In genomic region chr6:118066199-118067081, GRCm38 (mm10) we compare ENCODE assay signal across 8 mouse cellular contexts. TPM values are rescaled to one million over a fixed set of nuclear protein-coding genes. Genes with fewer than 3 reads are reported as not detected.
DNase-seq lines count a peak whose midpoint lies in the region; ATAC-seq and TF ChIP-seq lines count a peak whose summit lies in the region.

No protein-coding gene starts in this region.

- 0 out of 2 replicates have a peak, but pooled peaks have one; percentile 30 for TF ChIP-seq POLR2A in cerebellum, adult 2 months (IDR thresholded peaks at IDR 0.05; ENCODE audit: borderline replicate concordance, insufficient read depth, low read length)
- no peak for TF ChIP-seq POLR2A in thymus, adult 2 months (IDR thresholded peaks at IDR 0.05; ENCODE audit: control insufficient read depth, extremely low read depth, insufficient read depth, low read length, poor library complexity)

- H3K27me3 ChIP-seq in cerebellum, adult 2 months (ENCODE audit: control insufficient read depth, insufficient read depth, low read length): no peaks in the 10 kb centered on the region
- peaks cover 20% of the 10 kb centered on the region for H3K27me3 ChIP-seq in intestine, embryonic 15.5 days (replicated peaks)
- H3K27me3 ChIP-seq in liver, embryonic 12.5 days (replicated peaks): peaks cover 48% of the 10 kb centered on the region
- peaks cover 2% of the 10 kb centered on the region; the same call in 1 of the 2 replicates for H3K27me3 ChIP-seq in thymus, adult 2 months (ENCODE audit: control insufficient read depth, insufficient read depth, low read length)

- peak; percentile 45 for ATAC-seq in frontal cortex, adult (ENCODE audit: low TSS enrichment)
- peak; percentile 89 for ATAC-seq in intestine, embryonic 15.5 days
- 0 out of 2 replicates have a peak, but pooled peaks have one; percentile 21 for ATAC-seq in liver, embryonic 12.5 days
- ATAC-seq in monocyte, adult 5-6 weeks (replicated peaks; ENCODE audit: insufficient number of reproducible peaks, low FRiP score, low TSS enrichment, poor library complexity, severe bottlenecking): peak; percentile 40; the same call in 1 of the 2 replicates

- peak overlapping the region; percentile 72 for H3K4me3 ChIP-seq in cerebellum, adult 2 months (replicated peaks; ENCODE audit: insufficient read depth, low read depth, low read length)
- H3K4me3 ChIP-seq in intestine, embryonic 15.5 days (replicated peaks): peak overlapping the region; percentile 44
- H3K4me3 ChIP-seq in liver, embryonic 12.5 days: peak overlapping the region; percentile 49
- peak overlapping the region; percentile 44 for H3K4me3 ChIP-seq in thymus, adult 2 months (ENCODE audit: control insufficient read depth, insufficient read depth, low read length)

- H3K27ac ChIP-seq in cerebellum, adult 2 months (ENCODE audit: insufficient read depth, low read length): peak overlapping the region; percentile 82
- no peak overlapping the region for H3K27ac ChIP-seq in intestine, embryonic 15.5 days
- no peak overlapping the region for H3K27ac ChIP-seq in liver, embryonic 12.5 days
- peak overlapping the region; percentile 65; the same call in 1 of the 2 replicates for H3K27ac ChIP-seq in thymus, adult 2 months (ENCODE audit: control insufficient read depth, insufficient read depth, low read length)

- peak overlapping the region; percentile 44 for H3K9ac ChIP-seq in intestine, embryonic 15.5 days
- no peak overlapping the region for H3K9ac ChIP-seq in liver, embryonic 12.5 days

- WGBS in cerebellum, adult 2 months: 1% methylated on average over 40 of the region's 40 CpGs
- WGBS in intestine, embryonic 15.5 days: under 1% methylated on average over 40 of the region's 40 CpGs
- WGBS in liver, embryonic 12.5 days (ENCODE audit: insufficient replicate concordance): 3% methylated on average over 40 of the region's 40 CpGs
- WGBS in thymus, adult 2 months: 2% methylated on average over 40 of the region's 40 CpGs

- H3K4me2 ChIP-seq in intestine, embryonic 15.5 days (replicated peaks): peak overlapping the region; percentile 98
- peak overlapping the region; percentile 71 for H3K4me2 ChIP-seq in liver, embryonic 12.5 days

- no peaks in the 10 kb centered on the region for H3K36me3 ChIP-seq in intestine, embryonic 15.5 days
- H3K36me3 ChIP-seq in liver, embryonic 12.5 days: no peaks in the 10 kb centered on the region
- no peaks in the 10 kb centered on the region for H3K36me3 ChIP-seq in thymus, adult 2 months (ENCODE audit: control insufficient read depth, insufficient read depth, low read length)

- peak; percentile 48 for DNase-seq in ovary, postnatal 36 days (ENCODE audit: low spot score)
- DNase-seq in ovary, postnatal 14 days (ENCODE audit: low spot score): no peak
- DNase-seq in cerebellum, adult 2 months: peak; percentile 69 to 80
- DNase-seq in thymus, adult 2 months: peak; percentile 36

- TF ChIP-seq CTCF in cerebellum, adult 2 months (IDR thresholded peaks at IDR 0.05; ENCODE audit: borderline replicate concordance, insufficient read depth, low read depth, low read length): no peak
- no peak for TF ChIP-seq CTCF in thymus, adult 2 months (IDR thresholded peaks at IDR 0.05; ENCODE audit: borderline replicate concordance, control insufficient read depth, extremely low read depth, insufficient read depth, low read length, poor library complexity)

- peaks cover 28% of the 10 kb centered on the region for H3K4me1 ChIP-seq in cerebellum, adult 2 months (ENCODE audit: control insufficient read depth, insufficient read depth, low read length)
- peaks cover 22% of the 10 kb centered on the region; the same call in 1 of the 2 replicates for H3K4me1 ChIP-seq in intestine, embryonic 15.5 days (replicated peaks)
- H3K4me1 ChIP-seq in liver, embryonic 12.5 days: peaks cover 12% of the 10 kb centered on the region
- H3K4me1 ChIP-seq in thymus, adult 2 months (replicated peaks; ENCODE audit: control insufficient read depth, insufficient read depth, low read length): peaks cover 9% of the 10 kb centered on the region; the same call in 1 of the 2 replicates

- no peaks in the 10 kb centered on the region for H3K9me3 ChIP-seq in intestine, embryonic 15.5 days
- H3K9me3 ChIP-seq in liver, embryonic 12.5 days (replicated peaks): no peaks in the 10 kb centered on the region

RNA-seq across cellular contexts. Expression of gene Rasgef1a, which starts 55.2 kb away (rescaled TPM):
- 59.8 and 66.0 TPM in 2 replicates for polyA plus RNA-seq in cerebellum, adult 2 months (2012; rRNA removed)
- 0.13 and 0.33 TPM in 2 replicates for polyA plus RNA-seq in intestine, embryonic 15.5 days (2015; fragmentation: Nextera tagmentation; extraction: Ambion mirVana)
- 0.07 TPM in 1 of 2 replicates, not detected in the other for polyA plus RNA-seq in liver, embryonic 12.5 days (2016; fragmentation: Nextera tagmentation; extraction: Ambion mirVana)
- 1.0 to 4.4 TPM (median 1.7 TPM) in 3 replicates for total RNA-seq in monocyte, adult 5-6 weeks (2017)
- 1.0 and 1.1 TPM in 2 replicates for polyA plus RNA-seq in thymus, adult 2 months (2012; rRNA removed)

Comparison
In these comparisons a context has a peak if more than half of its experiments do, and no peak if none do; other contexts are left out.
1. H3K27ac ChIP-seq: peak in cerebellum, adult 2 months (single experiment) and thymus, adult 2 months (single experiment); none in intestine, embryonic 15.5 days (single experiment) and liver, embryonic 12.5 days (single experiment).
2. ATAC-seq: peak in every context shown above with its lines; median percentile 89 in intestine, embryonic 15.5 days; 45 in frontal cortex, adult; 40 in monocyte, adult 5-6 weeks; 21 in liver, embryonic 12.5 days.
3. RNA of gene Rasgef1a, which starts 55.2 kb away (polyA plus RNA-seq): 59.8 to 66.0 TPM in cerebellum, adult 2 months; 1.0 to 1.1 TPM in thymus, adult 2 months, 0.13 to 0.33 TPM in intestine, embryonic 15.5 days and 0.07 TPM in liver, embryonic 12.5 days; every median in the first group is over 10 times any median in the second.
4. Peak in every context shown above with its lines, with median percentiles within 50 percentile points of each other: H3K4me3 ChIP-seq.